Mouse (Mus musculus) liver, embryonic 14.5 days (tissue): ENCODE data around the gene Egfr. TPM values are rescaled to one million over a fixed set of nuclear protein-coding genes. Genes with fewer than 3 reads are reported as not detected.

Experiments
- ATAC-seq: fragments of 200-750 bp; cut with Nextera tagmentation; 2 replicates; pipeline ENCODE4 v1.8.0; 2017; ENCODE audit warnings: moderate number of reproducible peaks, mild to moderate bottlenecking, moderate library complexity; ENCODE audit not compliant: insufficient read depth
- DNase-seq, 3 experiments: peaks; one replicate each; pipeline ENCODE4 v3.0.0-alpha.2; 2012 to 2013; ENCODE audit warnings: low read depth in 3 of 3, low spot score in 3 of 3
- H3K27ac ChIP-seq: fragments of 300-500 bp; sonication (generic); 2 replicates; pipeline ENCODE4 v1.5.1; 2014; ENCODE audit warnings: moderate library complexity, mild to moderate bottlenecking, control low read depth, inconsistent platforms
- H3K27me3 ChIP-seq: fragments of 300-500 bp; sonication (generic); 2 replicates; pipeline ENCODE4 v1.6.1; 2014; ENCODE audit warnings: mild to moderate bottlenecking, low read length, moderate library complexity; ENCODE audit not compliant: control insufficient read depth, insufficient read depth
- H3K36me3 ChIP-seq: fragments of 300-500 bp; sonication (generic); replicated peaks from 2 replicates; pipeline ENCODE4 v1.6.1; 2014; ENCODE audit warnings: low read depth; ENCODE audit not compliant: control insufficient read depth, insufficient read depth
- H3K4me1 ChIP-seq, 2 experiments: fragments of 200-500 bp in 1 of 2; fragments of 300-500 bp in 1 of 2; sonication (generic) in 1 of 2; replicated peaks; 2 replicates each; pipeline ENCODE4 v1.6.1; 2012 to 2014; ENCODE audit warnings: antibody characterized with exemption in 1 of 2, inconsistent platforms in 1 of 2, low read length in 1 of 2; ENCODE audit not compliant: control insufficient read depth in 2 of 2, insufficient read depth in 2 of 2
- H3K4me2 ChIP-seq: fragments of 300-500 bp; sonication (generic); 2 replicates; pipeline ENCODE4 v1.6.1; 2014; ENCODE audit warnings: low read depth, mild to moderate bottlenecking, control low read depth, moderate library complexity
- H3K4me3 ChIP-seq, 2 experiments: fragments of 200-500 bp in 1 of 2; fragments of 300-500 bp in 1 of 2; sonication (generic) in 1 of 2; 2 replicates each; pipeline ENCODE4 v1.5.1; 2012 to 2014; ENCODE audit warnings: low read depth in 2 of 2, low read length in 2 of 2, mild to moderate bottlenecking in 2 of 2, control low read depth in 1 of 2, inconsistent platforms in 1 of 2, moderate library complexity in 1 of 2; ENCODE audit not compliant: insufficient read depth in 1 of 2
- H3K9ac ChIP-seq: fragments of 300-500 bp; sonication (generic); replicated peaks from 2 replicates; pipeline ENCODE4 v1.6.1; 2014; ENCODE audit warnings: mild to moderate bottlenecking, control low read depth, moderate library complexity
- H3K9me3 ChIP-seq: fragments of 300-500 bp; sonication (generic); 2 replicates; pipeline ENCODE4 v1.6.1; 2016; ENCODE audit warnings: low read length, mixed read lengths; ENCODE audit not compliant: control insufficient read depth
- CTCF ChIP-seq: IDR thresholded peaks from 2 replicates; pipeline ENCODE4 v1.5.1; 2016; ENCODE audit warnings: antibody characterized with exemption, low read depth, control low read depth
- EP300 ChIP-seq: IDR thresholded peaks from 2 replicates; pipeline ENCODE4 v1.6.1; 2016; ENCODE audit warnings: antibody characterized with exemption, low read depth
- whole genome bisulfite sequencing: fragments of 180-500 bp; shearing (Covaris S2); extraction: QIAGEN DNeasy Blood & Tissue Kit; methylation state at CpG from one replicate; pipeline ENCODE4 v1.1.7; 2014; ENCODE audit not compliant: insufficient replicate concordance; 5-methylcytosine and 5-hydroxymethylcytosine counted together
- polyA plus RNA-seq, 2 experiments: library from polyadenylated mRNA; depleted of rRNA in 1 of 2; stranded (reverse) in 1 of 2; unstranded in 1 of 2; fragments of >200 nt; fragmentation: Nextera tagmentation in 1 of 2; extraction: Ambion mirVana in 1 of 2; gene quantifications; 2 replicates each; pipeline versions ENCODE4 v1.2.1 to v1.2.3; 2012 to 2014

Egfr gene
- polyA plus RNA-seq, 2 experiments, result 0.46 to 0.53 TPM

DNA sequence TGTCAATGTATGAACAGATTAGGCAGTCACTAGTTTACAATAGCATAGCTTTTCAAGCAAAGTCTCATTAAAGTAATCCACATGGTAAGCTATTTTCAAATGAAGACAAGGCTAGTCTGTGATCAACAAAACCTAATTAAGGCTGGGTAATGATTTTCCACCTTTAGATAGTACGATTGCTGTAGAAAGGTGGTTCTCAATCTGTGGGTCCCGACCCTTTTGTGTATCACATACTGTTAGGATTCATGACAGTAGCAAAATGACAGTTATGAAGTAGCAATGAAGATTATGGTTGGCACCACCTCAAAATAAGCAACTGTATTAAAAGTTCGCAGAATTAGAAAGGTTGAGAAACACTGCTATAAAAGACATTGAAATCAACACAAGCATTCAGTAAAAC lies 90.9 kb downstream of the Egfr start:
- Histone ChIP-seq H3K9ac (no peak overlapping the region), H3K4me1 (no peaks in the 10 kb centered on the region), H3K4me2 (no peak overlapping the region), H3K4me3 (no peak overlapping the region), H3K9me3 (no peaks in the 10 kb centered on the region), H3K27ac (no peak overlapping the region), H3K36me3 (no peaks in the 10 kb centered on the region), H3K27me3 (no peaks in the 10 kb centered on the region)
- WGBS, result 64% methylated on average over 3 of the region's 3 CpGs
- no peak for TF ChIP-seq EP300
- TF ChIP-seq CTCF, result no peak
- ATAC-seq (no peak), DNase-seq (no peak)

DNA sequence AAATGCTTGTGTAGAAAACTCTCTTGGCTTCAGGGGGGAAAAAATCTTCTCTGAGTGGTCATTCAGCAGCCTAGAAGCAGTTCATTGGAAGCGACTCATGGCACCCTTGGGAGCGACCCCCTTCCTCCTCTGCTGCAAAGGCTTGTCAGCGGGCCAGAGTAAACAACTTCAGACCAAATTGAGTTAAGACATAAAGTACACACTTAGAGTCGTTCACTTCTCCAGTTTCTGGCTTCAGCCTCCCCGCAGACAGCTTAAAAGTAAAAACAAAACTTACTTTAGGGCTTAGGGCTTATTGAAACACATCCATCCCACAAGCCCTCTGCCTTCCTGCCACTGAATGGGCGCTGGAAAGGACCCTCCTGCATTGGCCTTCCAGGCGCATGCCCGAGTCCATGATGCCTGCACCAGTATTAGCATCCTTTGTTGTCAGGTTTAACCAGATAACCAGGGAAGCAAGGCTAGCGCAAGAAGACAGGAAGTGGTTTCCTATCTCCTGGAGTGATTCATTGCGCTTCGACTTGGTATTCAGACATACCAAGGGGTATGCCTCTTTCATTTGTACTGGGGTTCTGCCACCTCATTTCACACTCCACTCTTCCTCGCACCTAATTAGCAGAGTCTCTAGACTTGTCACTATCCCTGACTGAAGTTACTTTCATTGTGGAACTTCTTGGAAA lies 92.0 kb downstream of the Egfr start:
- no peaks in the 10 kb centered on the region for H3K27me3 ChIP-seq
- no peak overlapping the region for H3K27ac ChIP-seq
- ATAC-seq, result no peak

DNA sequence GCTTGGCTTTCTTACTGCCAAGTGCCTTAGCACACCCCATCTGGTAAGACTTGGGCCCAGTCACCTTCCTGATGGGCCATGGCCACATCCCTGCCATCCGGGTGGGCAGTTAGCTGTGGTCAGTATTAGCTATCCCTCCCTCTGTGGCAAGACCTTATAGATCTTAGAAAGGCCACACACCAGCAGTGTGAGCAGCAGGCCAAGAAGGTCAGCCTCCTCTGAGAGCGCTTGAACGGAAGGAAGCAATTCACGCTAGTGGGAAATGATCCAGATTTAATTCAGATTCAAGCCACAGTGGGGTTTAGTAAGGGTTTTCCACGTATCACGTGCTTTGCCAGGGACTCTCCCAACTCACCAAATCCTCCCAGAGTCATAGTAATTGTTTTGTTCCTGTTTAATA lies 96.9 kb downstream of the Egfr start:
- H3K27me3 ChIP-seq, result no peaks in the 10 kb centered on the region
- no peak overlapping the region for H3K4me3 ChIP-seq
- H3K36me3 ChIP-seq, result no peaks in the 10 kb centered on the region
- 66% methylated on average over 6 of the region's 6 CpGs for WGBS
- no peak for TF ChIP-seq CTCF
- TF ChIP-seq EP300, result no peak
- no peaks in the 10 kb centered on the region for H3K4me1 ChIP-seq
- ATAC-seq (no peak), DNase-seq (no peak)
- H3K9ac ChIP-seq, result no peak overlapping the region
- H3K27ac ChIP-seq, result no peak overlapping the region
- H3K4me2 ChIP-seq, result no peak overlapping the region
- H3K9me3 ChIP-seq, result no peaks in the 10 kb centered on the region

More for the DNA sequence above, 92.0 kb downstream of the Egfr start:
- Histone ChIP-seq H3K36me3 (no peaks in the 10 kb centered on the region), H3K9ac (no peak overlapping the region), H3K4me3 (no peak overlapping the region), H3K4me1 (no peaks in the 10 kb centered on the region), H3K4me2 (no peak overlapping the region), H3K9me3 (no peaks in the 10 kb centered on the region)
- no peak for TF ChIP-seq CTCF
- no peak for TF ChIP-seq EP300
- 27% methylated on average over 12 of the region's 12 CpGs for WGBS
- no peak for DNase-seq

DNA sequence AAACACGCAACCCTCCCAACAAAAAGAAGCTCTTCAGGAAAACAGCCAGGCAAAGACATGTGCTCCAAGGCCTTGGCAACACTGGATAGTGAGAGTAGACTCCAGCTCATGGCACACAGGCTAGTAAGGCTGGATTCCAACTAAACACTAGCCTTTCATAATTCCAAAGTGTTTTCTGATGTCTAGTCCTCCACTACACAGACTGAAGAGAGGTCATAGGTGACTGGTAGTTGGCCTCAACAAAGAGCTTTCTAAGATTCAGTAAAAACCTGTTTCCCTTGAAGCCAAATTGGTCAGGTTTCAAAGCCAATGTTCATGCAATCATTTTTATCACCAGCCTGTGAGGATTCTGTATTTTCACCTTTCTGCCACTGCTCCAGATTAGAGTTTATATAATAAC lies 99.4 kb downstream of the Egfr start:
- no peak for ATAC-seq
- no peak for DNase-seq
- 61% methylated on average over 1 of the region's 1 CpGs for whole genome bisulfite sequencing

DNA sequence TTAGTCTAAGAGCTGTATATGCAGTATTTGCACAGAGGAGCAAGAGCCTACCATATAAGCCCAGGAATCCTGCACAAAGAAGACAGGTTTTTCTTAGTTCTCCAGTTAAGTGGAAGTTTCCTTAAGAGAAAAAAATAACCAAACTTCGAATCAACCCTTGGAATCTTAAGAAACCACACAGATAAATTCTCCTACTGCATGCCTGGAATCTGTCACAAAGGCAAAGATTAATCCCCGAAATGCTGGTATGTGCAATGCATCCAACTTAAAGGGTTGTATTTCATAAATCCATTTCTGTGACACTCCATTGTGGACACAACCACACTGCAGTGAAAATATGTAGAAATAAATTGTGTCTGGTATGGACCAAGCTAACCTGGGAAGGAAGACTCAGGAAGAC lies 102.1 kb downstream of the Egfr start:
- no peaks in the 10 kb centered on the region for H3K4me1 ChIP-seq
- no peak for TF ChIP-seq EP300
- no peaks in the 10 kb centered on the region for H3K27me3 ChIP-seq
- ATAC-seq (no peak), DNase-seq (no peak)
- H3K4me2 ChIP-seq, result no peak overlapping the region
- H3K9me3 ChIP-seq, result no peaks in the 10 kb centered on the region
- no peaks in the 10 kb centered on the region for H3K36me3 ChIP-seq
- no peak overlapping the region for H3K27ac ChIP-seq
- 37% methylated on average over 2 of the region's 2 CpGs for WGBS
- H3K9ac ChIP-seq, result no peak overlapping the region
- H3K4me3 ChIP-seq, result no peak overlapping the region

More for the DNA sequence above, 99.4 kb downstream of the Egfr start:
- Histone ChIP-seq H3K4me2 (no peak overlapping the region), H3K36me3 (no peaks in the 10 kb centered on the region), H3K27ac (no peak overlapping the region), H3K4me3 (no peak overlapping the region), H3K4me1 (no peaks in the 10 kb centered on the region), H3K27me3 (no peaks in the 10 kb centered on the region), H3K9ac (no peak overlapping the region), H3K9me3 (no peaks in the 10 kb centered on the region)
- TF ChIP-seq CTCF (no peak), EP300 (no peak)
